22 mouse cellular contexts compared by ENCODE assay signal in the genomic region with DNA sequence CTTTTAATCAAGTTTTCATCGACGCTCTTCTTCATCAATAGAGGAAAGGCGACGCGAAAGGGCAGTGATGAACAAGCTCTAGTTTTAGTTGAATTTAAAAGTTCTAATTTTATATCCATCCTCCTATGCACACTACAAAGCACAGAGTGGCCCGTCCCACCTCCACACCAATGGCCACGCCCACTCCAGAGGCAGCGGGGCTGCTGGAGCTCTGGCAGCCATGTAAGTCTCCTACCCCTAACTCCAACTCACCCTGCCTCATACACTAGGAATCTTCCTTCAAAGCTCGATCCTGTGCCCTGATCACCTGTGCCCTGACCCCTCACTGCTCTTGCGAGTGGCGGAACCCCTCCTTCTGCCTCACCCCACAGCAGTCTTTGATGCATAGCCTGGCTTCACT.
"Had no signal": no experiment of that assay in that cellular context is flagged by ENCODE, and none has a peak within 500 bp of the region (broad histone marks: within the 10 kb centered on the region; RNA-seq: fewer than 3 reads in every experiment).

No protein-coding gene starts in this region.

- H3K9ac ChIP-seq: kidney, embryonic 15.5 days; liver, embryonic 14.5 days; liver, postnatal 0 days; lung, embryonic 14.5 days; midbrain, embryonic 13.5 days; neural tube, embryonic 12.5 days; neural tube, embryonic 15.5 days had no signal

- H3K4me2 ChIP-seq: kidney, embryonic 15.5 days; lung, embryonic 14.5 days; neural tube, embryonic 12.5 days had no signal

- H3K9me3 ChIP-seq: kidney, embryonic 15.5 days; midbrain, embryonic 13.5 days; neural tube, embryonic 12.5 days; neural tube, embryonic 15.5 days had no signal

- H3K27ac ChIP-seq: kidney, embryonic 15.5 days; left cerebral cortex, adult 2 months; liver, embryonic 14.5 days; macrophage; midbrain, embryonic 13.5 days; neural tube, embryonic 12.5 days; neural tube, embryonic 15.5 days; stomach, postnatal 0 days had no signal

- H3K4me3 ChIP-seq: kidney, embryonic 15.5 days; left cerebral cortex, adult 2 months; midbrain, embryonic 13.5 days; neural tube, embryonic 12.5 days; neural tube, embryonic 15.5 days had no signal

- H3K36me3 ChIP-seq: neural tube, embryonic 15.5 days had no signal

- ATAC-seq: intestine, postnatal 0 days; liver, postnatal 0 days; lung, postnatal 0 days; midbrain, embryonic 13.5 days had no signal

- H3K27me3 ChIP-seq: kidney, embryonic 15.5 days; midbrain, embryonic 13.5 days; neural tube, embryonic 12.5 days; neural tube, embryonic 15.5 days had no signal

- DNase-seq: kidney, adult 8-10 months; kidney, postnatal 10 days; kidney, postnatal 36 days; layer of hippocampus, postnatal 36 days; liver, postnatal 0 days; lung, embryonic 14.5 days; right cerebral cortex, adult 18-20 months; right cerebral cortex, postnatal 14 days; right cerebral cortex, postnatal 4 days; thymus, adult 2 months; thymus, postnatal 14 days; thymus, postnatal 4 days had no signal
